Mouse (Mus musculus) heart, embryonic 14.5 days (tissue): ENCODE measurements around the gene Vps11. TPM values are rescaled to one million over a fixed set of nuclear protein-coding genes. Genes with fewer than 3 reads are reported as not detected.
"Not testable (repeated sequence)": the region's sequence is repeated elsewhere in the genome, so short reads cannot be mapped to it uniquely, and the experiment has no call there.

Experiments used
- ATAC-seq: fragments of 200-750 bp; cut with Nextera tagmentation; 2 replicates; pipeline ENCODE4 v1.8.0; 2017; ENCODE audit warnings: low read depth, moderate TSS enrichment; ENCODE audit not compliant: insufficient number of reproducible peaks, insufficient read depth, low FRiP score
- H3K27ac ChIP-seq, 2 experiments: fragments of 200-500 bp in 1 of 2; fragments of 300-500 bp in 1 of 2; sonication (generic) in 1 of 2; replicated peaks in 1 of 2; 2 replicates each; pipeline ENCODE4 v1.5.1; 2012 to 2014; ENCODE audit warnings: low read depth in 2 of 2, low read length in 2 of 2, control low read depth in 1 of 2, mild to moderate bottlenecking in 1 of 2, mixed read lengths in 1 of 2; ENCODE audit not compliant: control insufficient read depth in 1 of 2, insufficient read depth in 1 of 2
- H3K27me3 ChIP-seq: fragments of 300-500 bp; sonication (generic); 2 replicates; pipeline ENCODE4 v1.6.1; 2014; ENCODE audit warnings: mild to moderate bottlenecking, low read length, control low read depth; ENCODE audit not compliant: control insufficient read depth, insufficient read depth
- H3K36me3 ChIP-seq: fragments of 300-500 bp; sonication (generic); 2 replicates; pipeline ENCODE4 v1.6.1; 2014; ENCODE audit warnings: mild to moderate bottlenecking, control low read depth, low read length, mixed read lengths; ENCODE audit not compliant: control insufficient read depth, insufficient read depth
- H3K4me1 ChIP-seq, 2 experiments: fragments of 200-500 bp in 1 of 2; fragments of 300-500 bp in 1 of 2; sonication (generic) in 1 of 2; 2 replicates each; pipeline ENCODE4 v1.6.1; 2012 to 2014; ENCODE audit warnings: low read length in 2 of 2, control low read depth in 1 of 2, mixed read lengths in 1 of 2; ENCODE audit not compliant: control insufficient read depth in 2 of 2, insufficient read depth in 2 of 2
- H3K4me2 ChIP-seq: fragments of 300-500 bp; sonication (generic); 2 replicates; pipeline ENCODE4 v1.6.1; 2014; ENCODE audit warnings: mild to moderate bottlenecking, low read length
- H3K4me3 ChIP-seq, 2 experiments: fragments of 200-500 bp in 1 of 2; fragments of 300-500 bp in 1 of 2; sonication (generic) in 1 of 2; 2 replicates each; pipeline ENCODE4 v1.5.1; 2012 to 2014; ENCODE audit warnings: low read length in 2 of 2, mild to moderate bottlenecking in 2 of 2, control low read depth in 1 of 2, low read depth in 1 of 2, moderate library complexity in 1 of 2; ENCODE audit not compliant: control insufficient read depth in 1 of 2, insufficient read depth in 1 of 2
- H3K9ac ChIP-seq: fragments of 300-500 bp; sonication (generic); 2 replicates; pipeline ENCODE4 v1.6.1; 2014; ENCODE audit warnings: mild to moderate bottlenecking, low read length
- H3K9me3 ChIP-seq: fragments of 300-500 bp; sonication (generic); 2 replicates; pipeline ENCODE4 v1.6.1; 2016; ENCODE audit warnings: low read length, control low read depth; ENCODE audit not compliant: control insufficient read depth
- WGBS: fragments of 180-500 bp; shearing (Covaris S2); extraction: QIAGEN DNeasy Blood & Tissue Kit; methylation state at CpG from one replicate; pipeline ENCODE4 v1.1.7; 2014; 5-methylcytosine and 5-hydroxymethylcytosine counted together
- polyA plus RNA-seq: library from polyadenylated mRNA; unstranded; fragments of >200 nt; fragmentation: Nextera tagmentation; extraction: Ambion mirVana; gene quantifications from 2 replicates; pipeline ENCODE4 v1.2.1, GENCODE M21; 2014

Gene Vps11
- polyA plus RNA-seq, 1 experiment from 2014 or later: 17.8 TPM

DNA sequence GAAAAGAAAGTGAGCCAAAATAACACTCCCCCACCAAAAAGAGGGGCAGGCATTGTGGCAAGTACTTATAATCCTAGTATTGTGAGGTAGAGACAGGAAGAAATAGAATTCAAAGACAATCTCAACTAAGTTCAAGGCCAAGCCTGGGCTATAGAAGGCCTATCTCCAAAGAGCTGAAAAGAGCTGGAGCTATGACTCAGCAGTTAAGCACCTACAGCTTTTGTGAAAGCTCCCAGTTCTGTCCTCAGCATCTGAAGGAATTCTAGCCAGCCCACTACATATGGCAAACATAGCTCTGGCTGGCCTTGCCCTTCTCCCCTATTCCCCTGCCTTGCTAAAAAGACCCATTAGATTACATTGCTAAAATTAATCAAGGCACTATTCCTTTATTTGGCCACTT lies 11.9 kb upstream of the Vps11 start:
- ATAC-seq: no peak
- Histone ChIP-seq H3K4me3 (no peak overlapping the region), H3K9ac (no peak overlapping the region), H3K4me1 (peaks cover 1 to 4% of the 10 kb centered on the region in 2 experiments; a peak in 3 of 4 replicates), H3K9me3 (no peaks in the 10 kb centered on the region), H3K27ac (no peak overlapping the region), H3K36me3 (no peaks in the 10 kb centered on the region), H3K4me2 (no peak overlapping the region), H3K27me3 (no peaks in the 10 kb centered on the region)

DNA sequence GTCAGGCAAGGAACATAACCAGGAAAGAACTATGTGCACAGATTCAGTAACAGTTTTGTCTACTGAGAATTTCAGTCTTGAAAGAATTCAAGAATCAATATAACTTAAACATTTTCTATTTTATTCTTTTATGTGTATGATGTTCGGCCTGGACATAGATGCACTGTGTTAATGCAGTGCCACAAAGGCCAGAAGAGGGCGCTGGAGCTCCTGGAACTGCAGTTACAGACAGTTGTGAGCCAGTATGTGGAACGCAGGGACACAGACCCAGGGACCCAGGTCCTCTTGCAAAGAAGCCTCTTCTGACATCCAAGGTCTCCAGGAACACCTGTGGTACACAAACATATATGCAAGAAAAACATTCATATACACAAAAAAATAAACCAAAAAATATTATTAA lies 3.0 kb upstream of the Vps11 start:
- Histone ChIP-seq H3K4me1 (peaks cover 0 to 6% of the 10 kb centered on the region in 2 experiments; a peak in 2 of 4 replicates), H3K9me3 (no peaks in the 10 kb centered on the region), H3K4me2 (no peak overlapping the region), H3K27ac (no peak overlapping the region), H3K4me3 (no peak overlapping the region), H3K36me3 (peaks cover 4% of the 10 kb centered on the region), H3K9ac (no peak overlapping the region), H3K27me3 (no peaks in the 10 kb centered on the region)
- WGBS: 58% methylated on average over 3 of the region's 3 CpGs
- no peak for ATAC-seq

DNA sequence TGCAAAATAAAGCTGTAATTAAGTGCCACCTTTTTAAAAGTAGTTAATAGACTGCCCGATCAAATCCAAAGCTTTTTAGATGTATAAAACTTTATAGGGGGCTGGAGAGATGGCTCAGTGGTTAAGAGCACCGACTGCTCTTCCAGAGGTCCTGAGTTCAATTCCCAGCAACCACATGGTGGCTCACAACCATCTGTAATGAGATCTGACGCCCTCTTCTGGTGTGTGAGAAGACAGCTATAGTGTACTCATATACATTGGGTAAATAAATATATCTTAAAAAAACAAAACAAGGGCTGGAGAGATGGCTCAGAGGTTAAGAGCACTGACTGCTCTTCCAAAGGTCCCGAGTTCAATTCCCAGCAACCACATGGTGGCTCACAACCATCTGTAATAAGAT lies 461 bp upstream of the Vps11 start:
- Histone ChIP-seq H3K4me3 (peak overlapping the region; percentile 63 to 77), H3K4me2 (peak overlapping the region; percentile 75), H3K9ac (peak overlapping the region; percentile 78), H3K36me3 (peaks cover 27% of the 10 kb centered on the region), H3K27ac (peak overlapping the region; percentile 74 to 79; a peak in 3 of 4 replicates)
- H3K4me1 ChIP-seq, H3K27me3 ChIP-seq, H3K9me3 ChIP-seq, ATAC-seq: not testable (repeated sequence)
- WGBS: 37% methylated on average over 4 of the region's 4 CpGs

DNA sequence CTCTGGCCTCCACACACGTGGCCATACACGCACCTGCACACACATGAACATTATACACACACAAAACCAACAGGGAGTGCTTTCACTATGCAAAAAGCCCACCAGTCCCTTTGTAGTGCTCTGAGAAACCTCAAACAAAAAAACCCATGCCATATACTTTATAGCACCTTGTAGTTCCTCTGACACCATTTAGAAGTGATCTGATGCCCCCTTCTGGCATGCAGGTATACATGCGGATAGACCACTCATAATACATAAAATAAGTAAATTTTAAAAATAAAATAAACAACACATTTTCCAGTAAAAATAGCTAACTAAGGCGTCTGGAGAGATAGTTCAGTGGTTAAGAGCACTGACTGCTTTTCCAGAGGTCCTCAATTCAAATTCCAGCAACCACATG lies 4.3 kb downstream of the Vps11 start:
- Histone ChIP-seq H3K27me3 (no peaks in the 10 kb centered on the region), H3K4me2 (no peak overlapping the region), H3K36me3 (peaks cover 75% of the 10 kb centered on the region), H3K9me3 (no peaks in the 10 kb centered on the region), H3K4me1 (peaks cover 0 to 6% of the 10 kb centered on the region in 2 experiments; a peak in 2 of 4 replicates), H3K9ac (no peak overlapping the region), H3K27ac (no peak overlapping the region), H3K4me3 (no peak overlapping the region)
- WGBS: 74% methylated on average over 4 of the region's 4 CpGs
- ATAC-seq: no peak

DNA sequence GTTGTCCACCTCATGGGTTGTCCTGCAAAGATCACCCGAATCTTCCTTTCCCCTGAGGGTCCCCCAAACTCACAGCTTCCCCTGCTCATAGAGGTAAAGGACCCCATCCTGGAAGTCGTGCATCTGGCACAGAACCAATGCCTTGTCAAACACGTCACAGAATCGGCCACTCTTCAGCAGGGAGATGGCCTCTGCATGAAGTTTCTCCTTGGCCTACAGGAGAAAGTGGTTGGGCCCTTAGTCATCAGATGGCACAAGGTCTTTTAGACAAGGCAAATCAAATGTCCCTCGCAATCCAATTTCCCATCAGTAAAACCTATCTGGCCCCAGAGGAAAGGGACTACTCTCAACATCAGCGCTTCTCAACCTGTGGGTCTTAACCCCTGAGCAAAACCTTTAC lies 8.3 kb downstream of the Vps11 start:
- Histone ChIP-seq H3K4me2 (no peak overlapping the region), H3K27me3 (no peaks in the 10 kb centered on the region), H3K4me1 (no peaks in the 10 kb centered on the region), H3K27ac (no peak overlapping the region), H3K9ac (no peak overlapping the region), H3K4me3 (no peak overlapping the region), H3K36me3 (peaks cover 99% of the 10 kb centered on the region), H3K9me3 (no peaks in the 10 kb centered on the region)
- whole genome bisulfite sequencing: 87% methylated on average over 6 of the region's 6 CpGs
- no peak for ATAC-seq

DNA sequence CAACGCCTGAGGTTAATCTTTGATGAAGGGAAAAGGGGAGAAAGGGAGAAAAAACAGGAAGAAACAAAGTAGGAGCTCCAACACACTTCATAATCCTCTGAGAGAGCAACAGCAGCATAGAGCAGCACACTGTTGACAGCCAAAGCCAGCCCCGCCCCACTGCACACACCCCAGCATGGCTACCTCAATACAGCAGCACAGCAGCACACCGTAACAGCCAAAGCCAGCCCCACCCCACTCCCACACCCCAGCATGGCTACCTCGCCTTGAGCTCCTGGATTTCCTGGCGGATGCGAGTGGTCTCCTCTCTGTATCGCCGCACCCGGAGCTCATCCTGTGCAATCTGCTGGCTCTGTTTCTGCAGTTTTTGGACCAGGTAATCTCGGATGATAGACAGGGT lies 9.1 kb downstream of the Vps11 start:
- no peaks in the 10 kb centered on the region for H3K9me3 ChIP-seq
- H3K36me3 ChIP-seq: peaks cover 99% of the 10 kb centered on the region
- no peaks in the 10 kb centered on the region for H3K4me1 ChIP-seq
- no peaks in the 10 kb centered on the region for H3K27me3 ChIP-seq
- H3K4me3 ChIP-seq: no peak overlapping the region
- no peak for ATAC-seq
- WGBS: 89% methylated on average over 10 of the region's 10 CpGs
- H3K4me2 ChIP-seq: no peak overlapping the region
- no peak overlapping the region for H3K9ac ChIP-seq
- H3K27ac ChIP-seq: no peak overlapping the region

DNA sequence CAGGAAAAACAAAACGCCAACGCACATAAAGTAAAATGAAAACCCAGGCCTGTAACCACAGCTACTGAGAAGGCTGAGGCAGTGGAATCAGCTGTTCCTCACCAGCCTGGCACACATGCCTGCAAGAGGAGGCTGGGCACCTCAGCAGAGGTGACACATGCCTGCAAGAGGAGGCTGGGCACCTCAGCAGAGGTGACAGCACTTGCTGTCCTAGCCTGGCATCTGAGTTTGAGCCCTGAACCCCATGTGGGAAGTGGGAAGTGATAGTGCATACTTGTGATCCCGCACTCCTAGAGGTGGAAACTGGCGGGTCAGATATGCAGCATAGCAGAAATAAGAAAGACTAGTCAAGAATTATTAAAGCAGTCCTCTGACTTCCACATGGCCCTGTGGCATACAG lies 10.1 kb downstream of the Vps11 start:
- no peak for ATAC-seq
- WGBS: 95% methylated on average over 4 of the region's 4 CpGs
- H3K4me2 ChIP-seq: no peak overlapping the region

DNA sequence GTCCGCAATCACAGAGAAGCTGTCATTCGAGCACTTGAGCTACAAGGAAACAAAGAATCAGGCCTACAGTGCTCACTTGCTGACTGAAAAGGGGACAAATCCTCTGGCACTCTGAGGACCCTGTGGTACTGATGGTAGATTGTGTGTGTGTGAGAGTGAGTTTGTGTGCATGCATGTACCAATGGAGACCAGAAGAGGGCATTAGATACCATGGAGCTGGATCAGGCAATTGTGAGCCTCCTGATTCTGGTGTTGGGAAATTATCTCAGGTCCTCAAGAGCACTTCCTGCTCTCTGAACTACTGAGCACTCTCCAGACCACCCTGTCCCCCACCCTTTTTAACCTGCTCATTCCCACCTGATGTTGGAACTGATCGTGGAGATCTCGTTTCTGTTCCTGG lies 12.9 kb downstream of the Vps11 start:
- no peak overlapping the region for H3K4me2 ChIP-seq
- peaks cover 75% of the 10 kb centered on the region for H3K36me3 ChIP-seq
- H3K4me1 ChIP-seq: no peaks in the 10 kb centered on the region
- H3K9me3 ChIP-seq: no peaks in the 10 kb centered on the region
- no peak overlapping the region for H3K27ac ChIP-seq
- H3K4me3 ChIP-seq: no peak overlapping the region
- 92% methylated on average over 4 of the region's 4 CpGs for WGBS
- no peak overlapping the region for H3K9ac ChIP-seq
- no peaks in the 10 kb centered on the region for H3K27me3 ChIP-seq
- ATAC-seq: no peak

More for the DNA sequence above, 10.1 kb downstream of the Vps11 start:
- Histone ChIP-seq H3K9me3 (no peaks in the 10 kb centered on the region), H3K9ac (no peak overlapping the region), H3K4me3 (no peak overlapping the region), H3K4me1 (no peaks in the 10 kb centered on the region), H3K27ac (no peak overlapping the region), H3K36me3 (peaks cover 98% of the 10 kb centered on the region), H3K27me3 (no peaks in the 10 kb centered on the region)
